Mouse (Mus musculus) E14TG2a.4 (cell line): ENCODE results near the gene Brf1.

Experiments used
- H3K27me3 ChIP-seq: 2 replicates; pipeline ENCODE4 v1.6.1; 2014; ENCODE audit warnings: low read length, control low read depth; ENCODE audit not compliant: insufficient read depth
- H3K36me3 ChIP-seq: 2 replicates; pipeline ENCODE4 v1.6.1; 2014; ENCODE audit warnings: low read length, control low read depth; ENCODE audit not compliant: insufficient read depth
- H3K4me1 ChIP-seq: replicated peaks from 2 replicates; pipeline ENCODE4 v1.6.1; 2014; ENCODE audit warnings: low read depth, low read length, control low read depth
- H3K4me3 ChIP-seq: replicated peaks from 2 replicates; pipeline ENCODE4 v1.5.1; 2014; ENCODE audit warnings: mild to moderate bottlenecking, low read length
- H3K9me3 ChIP-seq: 2 replicates; pipeline ENCODE4 v1.6.1; 2014; ENCODE audit warnings: low read length, control low read depth
- CTCF ChIP-seq: conservative IDR thresholded peaks from 2 replicates; pipeline ENCODE4 v1.5.1; 2014; ENCODE audit warnings: low read length
- NANOG ChIP-seq: IDR thresholded peaks from 2 replicates; pipeline ENCODE4 v1.6.1; 2014; ENCODE audit warnings: borderline replicate concordance, low read length, mixed read lengths
- POU5F1 ChIP-seq: IDR thresholded peaks from 2 replicates; pipeline ENCODE4 v1.6.1; 2014; ENCODE audit warnings: low read length, borderline replicate concordance

Brf1 gene

GRCm38 (mm10) chr12:112929562-112930352 is 70.7 kb downstream of the Brf1 start, which contains the start of gene Jag2:
Jag2 (minus strand) TSS chr12:112929776.
- Histone ChIP-seq H3K27me3 (peaks cover 67% of the 10 kb centered on the region), H3K36me3 (no peaks in the 10 kb centered on the region; the same call in 1 of the 2 replicates), H3K4me3 (peak within 1 kb of the TSS; percentile 82), H3K9me3 (no peaks in the 10 kb centered on the region), H3K4me1 (peaks cover 55% of the 10 kb centered on the region)
- TF ChIP-seq NANOG (no peak), POU5F1 (peak; percentile 30; the same call in 1 of the 2 replicates), CTCF (peak; percentile 69)

DNA sequence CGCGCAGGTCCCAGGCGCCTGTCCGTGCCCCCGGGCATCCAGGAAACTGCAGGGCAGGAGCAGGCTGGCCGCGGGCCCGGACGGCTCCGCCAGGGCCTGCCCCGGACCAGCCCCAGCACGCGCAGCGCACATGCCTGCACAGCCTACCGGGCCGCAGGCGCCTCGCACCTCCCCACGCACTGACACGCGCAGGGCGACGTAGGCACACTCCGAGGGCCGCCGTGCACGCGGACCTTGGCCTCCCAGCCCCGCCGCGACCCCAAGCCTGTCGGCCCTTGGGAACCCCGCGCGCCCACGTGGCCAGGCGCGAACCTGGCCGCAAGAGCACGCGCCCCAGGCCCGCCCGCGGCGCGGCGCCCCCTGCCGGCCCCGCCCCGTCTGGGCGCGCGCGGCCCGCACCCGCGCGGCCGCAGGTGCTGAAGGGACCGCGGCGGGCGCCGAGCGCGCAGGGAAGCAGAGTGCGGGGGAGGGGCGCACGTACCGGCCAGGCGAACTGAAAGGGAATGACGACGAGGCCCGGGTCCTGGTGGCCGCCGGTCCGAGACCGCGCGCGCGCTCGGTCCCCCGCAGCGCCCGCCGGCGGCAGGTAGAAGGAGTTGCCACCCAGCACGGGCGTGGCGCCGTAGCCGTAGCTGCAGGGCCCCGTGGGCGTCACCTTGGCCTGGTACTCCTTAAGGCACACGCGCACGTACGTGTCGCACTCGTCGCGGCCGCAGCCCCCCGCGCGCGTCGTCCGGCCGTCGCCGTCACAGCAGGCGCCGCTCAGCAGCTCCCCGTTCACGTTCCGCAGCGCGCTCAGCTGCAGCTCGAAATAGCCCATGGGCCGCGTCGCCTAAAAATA is 71.9 kb downstream of the Brf1 start:
- H3K4me1 ChIP-seq: peaks cover 66% of the 10 kb centered on the region
- TF ChIP-seq NANOG: no peak
- no peak for TF ChIP-seq POU5F1
- TF ChIP-seq CTCF: no peak
- H3K27me3 ChIP-seq: peaks cover 71% of the 10 kb centered on the region
- no peaks in the 10 kb centered on the region for H3K36me3 ChIP-seq
- H3K4me3 ChIP-seq: peak overlapping the region; percentile 82
- no peaks in the 10 kb centered on the region for H3K9me3 ChIP-seq

DNA sequence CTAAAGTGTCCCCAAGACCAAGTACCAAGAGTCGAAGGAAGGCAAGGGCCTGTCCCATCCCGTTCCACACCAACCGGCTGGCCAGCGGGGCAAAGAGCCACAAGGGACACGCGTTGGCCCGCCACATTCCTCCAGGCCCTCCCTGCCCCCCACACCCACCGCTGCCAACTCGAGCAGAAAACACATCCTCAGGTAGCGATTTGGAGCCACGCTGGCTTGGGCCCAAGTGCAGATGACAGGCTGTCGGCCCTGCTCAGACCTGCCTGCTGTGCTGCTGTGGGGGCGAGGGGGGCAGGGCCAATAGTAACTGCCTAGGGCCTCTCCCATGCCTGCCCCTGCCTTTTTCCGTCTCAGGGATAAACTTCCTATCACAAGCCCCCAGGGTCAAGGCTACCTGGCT is 73.2 kb downstream of the Brf1 start:
- H3K4me1 ChIP-seq: peaks cover 57% of the 10 kb centered on the region
- H3K4me3 ChIP-seq: peak overlapping the region; percentile 43
- TF ChIP-seq CTCF: no peak
- TF ChIP-seq NANOG: no peak
- no peak for TF ChIP-seq POU5F1
- H3K27me3 ChIP-seq: peaks cover 67% of the 10 kb centered on the region
- no peaks in the 10 kb centered on the region for H3K36me3 ChIP-seq
- no peaks in the 10 kb centered on the region for H3K9me3 ChIP-seq

GRCm38 (mm10) chr12:112925950-112926349 is 74.6 kb downstream of the Brf1 start:
- H3K27me3 ChIP-seq: peaks cover 54% of the 10 kb centered on the region
- H3K36me3 ChIP-seq: 0 out of 2 replicates have a peak, but pooled peaks cover 6% of the 10 kb centered on the region
- no peak overlapping the region for H3K4me3 ChIP-seq
- TF ChIP-seq POU5F1 (no peak), NANOG (no peak), CTCF (no peak)
- peaks cover 59% of the 10 kb centered on the region for H3K4me1 ChIP-seq
- no peaks in the 10 kb centered on the region for H3K9me3 ChIP-seq

DNA sequence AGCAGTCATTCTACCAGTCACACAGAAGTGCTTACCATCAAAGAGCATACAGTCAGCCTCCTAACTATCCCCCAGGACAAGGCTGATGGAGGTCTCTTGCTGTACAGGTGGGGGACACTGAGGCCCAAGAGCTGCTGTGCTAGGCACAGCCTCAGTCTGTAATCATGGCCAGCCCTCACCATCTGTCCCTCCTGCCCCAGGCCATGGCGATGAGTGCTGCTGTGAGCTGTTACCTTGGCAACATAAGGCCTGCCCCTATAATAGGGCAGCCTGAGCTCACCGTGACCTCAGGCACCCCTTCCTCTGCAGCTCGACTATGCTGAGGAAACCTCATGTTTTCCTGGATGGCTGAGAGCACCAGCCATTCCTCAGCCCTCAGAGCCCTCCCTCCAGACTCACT is 78.0 kb downstream of the Brf1 start:
- H3K27me3 ChIP-seq: peaks cover 40% of the 10 kb centered on the region
- H3K4me3 ChIP-seq: no peak overlapping the region
- H3K9me3 ChIP-seq: no peaks in the 10 kb centered on the region
- peaks cover 60% of the 10 kb centered on the region for H3K4me1 ChIP-seq
- TF ChIP-seq POU5F1 (no peak), NANOG (no peak), CTCF (no peak)
- peaks cover 19% of the 10 kb centered on the region for H3K36me3 ChIP-seq

DNA sequence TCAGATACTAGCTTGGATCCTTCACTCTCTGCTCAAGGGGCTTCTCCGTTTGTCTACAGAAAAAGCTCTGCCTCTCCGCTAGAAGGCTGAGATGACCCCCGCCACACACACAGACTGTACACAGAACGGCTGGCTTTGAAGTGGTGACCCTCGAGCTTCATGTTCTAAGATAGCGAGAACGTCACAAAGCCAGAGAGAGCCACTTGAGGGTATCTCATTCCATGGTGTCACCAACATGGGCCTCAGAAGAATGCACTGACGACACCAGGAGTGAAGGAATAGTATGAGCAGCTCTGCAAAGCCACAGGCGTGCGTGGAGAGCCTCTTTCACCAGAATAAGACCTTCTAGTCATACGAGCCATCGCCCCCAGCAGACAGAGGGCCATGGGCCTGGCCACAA is 79.0 kb downstream of the Brf1 start:
- Histone ChIP-seq H3K27me3 (peaks cover 30% of the 10 kb centered on the region), H3K4me1 (peaks cover 50% of the 10 kb centered on the region), H3K9me3 (no peaks in the 10 kb centered on the region), H3K36me3 (peaks cover 22% of the 10 kb centered on the region), H3K4me3 (no peak overlapping the region)
- TF ChIP-seq NANOG (no peak), POU5F1 (no peak), CTCF (no peak)

DNA sequence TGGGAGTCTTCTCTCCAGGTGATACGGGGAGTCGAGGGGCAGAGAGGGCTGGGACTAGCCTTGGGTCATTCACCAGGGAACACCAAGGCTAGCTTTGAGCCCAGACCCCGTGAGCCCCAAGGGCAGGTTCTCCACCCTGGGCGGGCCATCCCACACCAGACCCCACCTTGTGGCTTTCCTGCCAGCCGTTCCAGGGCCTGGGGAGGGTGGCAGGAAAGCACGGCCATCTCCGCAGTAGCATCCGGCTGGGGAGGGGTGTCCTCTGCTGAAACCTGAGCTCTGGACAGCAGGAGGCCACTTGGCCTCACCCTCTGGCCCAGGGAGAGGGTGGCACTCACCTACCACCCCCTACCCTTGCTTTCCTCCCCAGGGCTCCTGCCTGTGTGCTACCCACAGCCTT is 82.6 kb downstream of the Brf1 start:
- Histone ChIP-seq H3K27me3 (peaks cover 4% of the 10 kb centered on the region; the same call in 1 of the 2 replicates), H3K36me3 (peaks cover 56% of the 10 kb centered on the region), H3K9me3 (no peaks in the 10 kb centered on the region), H3K4me1 (peaks cover 53% of the 10 kb centered on the region), H3K4me3 (no peak overlapping the region)
- no peak for TF ChIP-seq CTCF
- TF ChIP-seq NANOG: no peak
- TF ChIP-seq POU5F1: no peak

- H3K27me3 ChIP-seq: peaks cover 4% of the 10 kb centered on the region; the same call in 1 of the 2 replicates
- H3K36me3 ChIP-seq: peaks cover 60% of the 10 kb centered on the region
- peaks cover 57% of the 10 kb centered on the region for H3K4me1 ChIP-seq
- TF ChIP-seq CTCF (no peak), POU5F1 (no peak), NANOG (no peak)
- no peaks in the 10 kb centered on the region for H3K9me3 ChIP-seq
- H3K4me3 ChIP-seq: no peak overlapping the region
Measured at GRCm38 (mm10) chr12:112917486-112917885, 83.0 kb downstream of the Brf1 start.
